Mouse (Mus musculus) gastrocnemius, postnatal 36 days (tissue): Measurements from ENCODE around the gene Wdr18. TPM values are rescaled to one million over a fixed set of nuclear protein-coding genes. Genes with fewer than 3 reads are reported as not detected.
A peak's percentile ranks its signal among the peaks of the same experiment; 100 is the strongest.

Source experiments
- DNase-seq, 2 experiments: peaks; one replicate each; pipeline ENCODE4 v3.0.0; 2022
- intact Hi-C: fragments of 180-260 bp; cut with DNase I; formaldehyde crosslinking; loops from one replicate; pipeline ENCODE4 v1.15.1; 2025
- total RNA-seq, 2 experiments: library from RNA; stranded (reverse); gene quantifications; 2 replicates each; pipeline ENCODE4 v1.2.3; 2021

The Wdr18 gene
- total RNA-seq, 2 experiments from 2014 or later: 17.5 to 23.9 TPM

DNA sequence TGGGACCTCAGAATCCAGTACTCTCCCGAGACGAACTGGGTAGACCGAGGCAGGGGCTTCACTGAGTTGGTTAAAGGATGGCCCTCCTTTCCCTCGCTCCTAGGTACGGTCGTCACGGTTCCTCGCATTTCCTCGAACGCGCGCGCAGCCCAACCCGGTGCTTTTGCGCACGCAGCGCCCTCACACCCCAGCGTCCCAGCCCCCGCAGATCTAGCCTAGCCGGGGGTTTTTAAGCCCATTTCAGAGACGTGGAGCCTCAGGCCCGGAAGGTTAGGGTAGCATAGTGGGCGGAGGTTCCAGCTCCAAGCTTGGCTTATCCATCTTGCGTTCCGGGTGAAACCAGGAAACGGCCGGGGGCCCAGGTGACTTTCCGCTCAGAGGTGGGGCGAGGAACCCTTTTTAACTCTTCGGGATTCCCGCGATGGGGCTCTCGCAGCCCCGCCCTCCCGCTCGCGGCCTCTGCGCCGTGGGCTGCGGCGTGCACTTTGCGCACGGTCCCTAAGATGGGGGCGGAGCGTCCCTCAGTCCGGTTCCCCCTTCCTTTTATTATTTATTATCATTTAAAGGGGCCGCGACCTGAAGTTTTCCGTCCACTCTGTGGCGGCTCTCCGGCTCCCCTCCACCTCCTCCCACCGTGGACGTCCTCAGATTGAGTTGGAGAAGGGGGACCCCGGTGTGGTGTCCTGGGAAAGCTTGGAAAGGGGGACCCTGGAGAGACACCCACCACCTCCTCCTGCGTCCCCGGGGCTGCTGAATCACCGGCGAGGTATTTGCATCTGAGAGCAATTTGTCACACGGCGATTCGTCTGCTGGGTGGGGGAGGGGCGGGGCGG, 33.2 kb upstream of the Wdr18 start, which contains the start of gene Arid3a:
TSS of gene Arid3a (plus strand) at position 553 of the 833 bp plus-strand sequence.
- DNase-seq: peak; percentile 77 to 83
- intact Hi-C loops: loop anchor here (2.0 kb wide), 1 partner anchor 28 kb away; no protein-coding TSS in a partner anchor

DNA sequence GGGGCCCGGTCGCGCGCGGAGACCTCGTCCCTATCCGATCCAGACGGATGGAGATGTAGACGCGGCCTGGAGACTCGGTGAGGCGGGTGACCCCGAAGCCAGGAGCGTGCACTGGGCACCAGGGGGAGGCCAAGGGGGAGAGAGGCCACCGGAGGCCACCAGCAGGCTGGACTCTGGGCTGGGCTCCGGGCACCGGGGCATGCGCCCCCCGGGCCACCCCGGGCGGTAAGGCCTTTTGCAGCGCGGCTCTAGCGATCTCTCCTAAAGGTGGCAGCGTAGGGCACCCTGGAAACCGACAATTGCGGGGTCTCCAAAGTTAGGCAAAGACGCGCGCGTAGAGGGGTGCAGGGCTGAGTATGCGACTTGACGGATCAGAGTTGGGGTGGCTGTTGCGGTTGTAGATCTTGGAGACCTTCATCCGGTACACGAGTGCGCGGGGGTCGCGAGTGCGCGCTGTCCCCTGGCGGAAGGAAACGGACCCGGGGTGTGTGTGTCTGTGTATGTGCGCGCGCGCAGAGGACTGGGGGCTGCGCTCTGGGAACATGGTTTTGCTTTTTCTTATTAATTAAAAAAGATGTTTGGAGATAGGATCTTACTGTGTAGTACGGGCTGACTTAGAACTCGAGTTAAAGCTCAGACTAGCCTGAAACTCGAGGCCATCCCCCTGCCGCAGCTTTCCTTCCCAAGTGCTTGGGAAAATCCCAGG, 32.5 kb upstream of the Wdr18 start:
- DNase-seq: peak in 1 of 2 experiments; percentile 58
- intact Hi-C loops: loop anchor here (2.0 kb wide), 1 partner anchor 27 kb away; no protein-coding TSS in a partner anchor

DNA sequence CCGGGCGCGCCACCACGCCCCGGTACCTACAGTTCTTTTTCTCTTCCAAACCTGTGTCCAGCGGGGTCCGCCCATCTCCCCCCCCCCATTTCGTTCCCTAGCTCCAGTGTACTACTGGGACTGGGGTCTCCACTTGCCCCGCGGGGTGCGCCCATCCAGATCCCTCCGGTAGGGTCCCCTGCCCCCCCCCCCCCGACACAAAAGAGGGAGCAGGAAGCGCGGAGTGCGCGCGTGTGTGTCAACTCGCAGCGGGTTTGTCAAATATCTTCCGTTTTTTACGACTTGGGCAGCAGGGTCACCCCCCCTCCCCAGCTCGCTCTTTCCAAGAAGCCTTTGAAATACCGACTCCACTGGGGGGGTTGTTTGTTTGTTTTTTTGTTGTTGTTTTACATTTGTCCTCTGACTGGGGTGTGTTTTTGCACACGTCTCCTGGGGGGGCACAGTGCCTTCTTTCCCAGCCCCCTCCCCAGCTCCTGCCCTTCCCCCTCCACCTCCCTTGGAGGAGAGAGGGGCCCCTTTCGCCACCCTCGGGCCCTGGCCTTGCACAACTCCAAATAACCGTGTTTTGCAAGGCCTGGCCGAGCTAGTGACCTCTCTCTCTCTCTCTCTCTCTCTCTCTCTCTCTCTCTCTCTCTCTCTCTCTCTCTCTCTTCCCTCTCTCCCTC, 31.8 kb upstream of the Wdr18 start:
- no peak for DNase-seq
- intact Hi-C loops: no loop called here

- intact Hi-C loops: no loop called here
- DNase-seq: no peak
Observed at GRCm38 (mm10) chr10:79928907-79929701, 30.8 kb upstream of the Wdr18 start.

DNA sequence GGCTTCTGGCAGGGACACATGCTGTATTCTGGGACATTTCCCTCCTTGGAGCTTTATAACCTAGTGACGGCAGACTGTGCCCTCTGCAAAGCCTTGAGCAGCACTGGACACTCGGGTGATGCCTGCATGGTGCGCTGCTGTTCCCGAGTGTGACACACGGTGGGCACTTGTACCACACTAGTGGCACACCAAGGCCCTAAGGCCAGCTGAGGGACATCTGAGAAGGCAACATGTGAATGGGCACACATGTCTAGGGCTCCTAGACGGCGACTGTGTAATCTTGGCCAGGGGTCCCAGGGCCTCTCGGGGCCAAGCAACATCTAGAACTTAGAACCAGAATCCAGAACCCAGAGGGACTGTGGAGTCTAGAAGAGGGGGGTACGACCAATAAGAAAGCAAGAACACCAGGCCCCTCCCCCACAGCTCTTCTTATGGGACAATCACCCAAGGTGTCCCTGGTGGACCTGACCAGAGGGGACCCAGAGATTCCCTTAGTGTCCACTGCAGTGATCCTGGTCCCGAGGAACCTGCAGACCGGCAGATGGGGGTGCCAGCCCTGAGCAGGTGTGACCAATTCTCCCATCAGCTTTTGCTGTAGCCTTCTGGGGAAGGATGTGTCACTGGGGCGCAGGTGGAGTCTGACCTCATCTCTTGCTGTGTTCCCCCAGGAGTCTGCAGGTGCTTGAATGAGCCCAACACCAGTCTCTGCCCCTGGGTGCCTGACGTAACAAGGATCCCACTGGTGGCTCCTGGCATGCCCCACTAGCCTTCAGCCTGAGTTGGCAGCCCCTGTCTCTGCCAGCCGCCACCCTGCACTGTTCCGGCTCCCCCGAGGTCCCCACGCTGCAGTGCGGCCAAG, 29.8 kb upstream of the Wdr18 start:
- DNase-seq: no peak
- intact Hi-C loops: no loop called here

GRCm38 (mm10) chr10:79930826-79931186, 29.1 kb upstream of the Wdr18 start:
- no peak for DNase-seq
- intact Hi-C loops: no loop called here

GRCm38 (mm10) chr10:79931797-79932196, 28.2 kb upstream of the Wdr18 start:
- no peak for DNase-seq
- intact Hi-C loops: no loop called here

DNA sequence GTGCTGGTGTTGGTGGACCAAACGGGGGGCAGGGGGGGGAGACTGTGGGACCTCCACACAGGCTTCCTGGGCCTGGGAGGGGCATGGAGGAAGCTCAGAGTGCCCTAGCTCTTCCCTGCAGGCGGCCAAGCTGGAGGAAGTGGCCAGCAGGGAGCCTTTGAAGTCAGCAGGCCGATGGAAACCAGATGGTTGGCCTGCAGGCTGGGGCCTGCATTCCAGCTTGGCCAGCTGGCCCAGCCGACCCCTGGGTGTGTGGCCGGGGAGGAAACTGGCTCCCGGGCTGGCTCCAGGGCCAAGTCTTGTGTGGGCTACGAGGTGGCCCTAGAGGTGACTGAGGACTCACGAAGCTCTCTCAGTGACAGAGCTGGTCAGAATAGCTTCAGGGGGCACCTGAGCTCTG, 27.2 kb upstream of the Wdr18 start:
- peak; percentile 66 to 79 for DNase-seq
- intact Hi-C loops: no loop called here

DNA sequence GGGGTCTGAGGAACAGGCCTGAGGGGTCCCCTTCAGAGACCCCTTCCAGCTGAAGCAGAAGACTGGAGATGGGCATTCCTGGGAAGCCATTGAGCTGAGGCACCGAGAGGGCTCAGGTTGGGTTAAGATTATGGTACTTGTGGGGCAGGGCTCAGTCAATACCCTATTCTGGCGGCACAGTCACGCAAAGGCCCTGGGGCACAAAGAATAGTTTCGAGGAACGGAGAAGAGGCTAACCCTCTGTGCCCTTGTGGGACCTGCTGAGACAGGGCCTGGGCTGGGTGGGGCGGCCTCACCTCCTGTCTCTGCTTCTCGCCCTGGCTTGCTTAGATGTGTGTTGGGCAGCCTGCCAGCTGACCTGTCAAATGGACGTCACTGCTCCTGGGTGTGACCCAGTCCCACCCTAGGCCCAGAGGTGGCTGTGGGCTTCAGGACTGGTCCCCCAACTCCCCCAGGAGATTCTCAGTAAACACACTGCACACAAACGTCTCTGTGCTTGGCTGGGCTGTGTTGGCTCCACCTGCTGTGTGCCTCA, 26.7 kb upstream of the Wdr18 start:
- DNase-seq: no peak

GRCm38 (mm10) chr10:79933861-79934260, 26.1 kb upstream of the Wdr18 start:
- DNase-seq: no peak
- intact Hi-C loops: no loop called here

More for the DNA sequence above, 26.7 kb upstream of the Wdr18 start:
- intact Hi-C loops: no loop called here

DNA sequence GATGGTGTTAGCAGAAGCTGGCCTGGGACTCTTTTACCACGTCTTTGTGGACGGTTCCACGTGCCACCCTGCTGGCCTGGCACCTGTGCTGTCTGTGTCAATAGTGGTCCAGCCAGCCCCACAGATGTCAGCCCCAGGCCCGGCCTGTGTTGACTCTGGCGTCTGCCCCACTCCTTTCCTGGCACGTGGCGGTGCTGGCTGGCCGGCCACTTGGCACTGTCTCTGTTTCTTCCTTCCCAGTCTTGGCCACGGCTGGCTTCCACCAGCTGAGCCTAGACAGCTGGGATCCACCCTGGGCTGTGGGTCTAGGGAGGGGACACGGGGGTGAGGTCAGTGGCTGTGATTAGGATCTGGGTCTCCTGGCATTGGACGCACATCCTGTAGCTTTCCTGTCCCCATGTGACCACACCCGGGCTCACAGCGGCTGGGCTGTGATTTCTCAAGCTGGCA, 25.7 kb upstream of the Wdr18 start:
- intact Hi-C loops: no loop called here
- peak; percentile 89 to 93 for DNase-seq

GRCm38 (mm10) chr10:79934794-79935569, 25.0 kb upstream of the Wdr18 start:
- no peak for DNase-seq
- intact Hi-C loops: no loop called here

DNA sequence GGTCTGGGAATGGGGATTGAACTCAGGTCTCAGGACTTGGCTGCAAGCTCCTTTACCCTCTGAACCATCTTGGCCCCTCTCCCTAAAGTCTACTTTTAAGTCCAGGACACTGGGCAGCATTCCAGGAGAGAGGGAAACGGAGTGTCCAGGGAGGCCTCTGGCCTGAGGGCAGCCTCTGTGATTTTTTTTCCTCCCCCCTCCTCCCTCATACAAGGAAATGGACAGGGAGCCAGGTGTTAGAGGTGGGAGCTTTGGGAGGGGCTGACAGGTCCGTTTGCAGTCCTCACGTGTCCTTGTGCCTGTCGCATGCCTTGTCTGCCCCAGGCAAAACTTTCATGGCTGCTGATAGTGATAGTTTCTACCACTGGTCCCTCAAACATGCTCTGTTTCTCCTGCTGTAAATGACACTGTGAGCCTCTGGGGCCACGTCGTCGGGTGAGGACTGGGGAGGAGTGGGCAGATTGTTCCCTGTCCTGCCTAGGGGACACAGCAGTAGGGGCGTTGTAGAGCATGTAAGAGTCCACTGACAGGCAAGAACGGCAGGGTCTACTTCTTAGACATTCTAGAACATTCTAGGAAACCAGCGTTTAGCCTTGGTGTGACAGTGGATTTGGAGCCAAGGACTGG, 23.6 kb upstream of the Wdr18 start:
- intact Hi-C loops: no loop called here
- no peak for DNase-seq

DNA sequence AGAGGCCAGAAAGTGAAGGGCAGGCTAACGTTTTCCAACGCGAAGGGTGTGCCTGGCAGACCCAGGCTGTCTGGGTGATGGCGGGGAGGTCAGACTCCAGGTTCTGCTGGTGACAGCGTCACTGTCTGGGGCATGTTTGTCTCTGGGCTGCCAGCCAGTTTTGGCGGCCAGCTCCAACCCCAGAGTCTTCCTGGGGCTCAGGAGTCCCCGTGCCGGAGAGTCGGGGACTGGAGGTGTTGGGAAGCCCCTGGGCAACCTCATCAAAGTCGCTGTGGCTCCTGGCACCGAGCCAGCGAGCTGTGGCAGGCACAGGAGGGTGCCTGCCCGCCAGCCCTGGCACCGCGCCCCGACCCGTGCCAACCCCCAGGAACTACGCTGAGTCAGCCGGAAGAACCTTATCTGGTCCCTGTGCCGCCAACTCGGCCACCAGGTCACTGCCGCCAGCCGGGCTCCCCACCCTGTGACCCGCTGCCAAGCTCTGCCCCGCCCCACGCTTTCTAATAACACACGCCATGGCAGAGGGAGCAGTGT, 23.0 kb upstream of the Wdr18 start:
- intact Hi-C loops: no loop called here
- peak; percentile 54 to 56 for DNase-seq

DNA sequence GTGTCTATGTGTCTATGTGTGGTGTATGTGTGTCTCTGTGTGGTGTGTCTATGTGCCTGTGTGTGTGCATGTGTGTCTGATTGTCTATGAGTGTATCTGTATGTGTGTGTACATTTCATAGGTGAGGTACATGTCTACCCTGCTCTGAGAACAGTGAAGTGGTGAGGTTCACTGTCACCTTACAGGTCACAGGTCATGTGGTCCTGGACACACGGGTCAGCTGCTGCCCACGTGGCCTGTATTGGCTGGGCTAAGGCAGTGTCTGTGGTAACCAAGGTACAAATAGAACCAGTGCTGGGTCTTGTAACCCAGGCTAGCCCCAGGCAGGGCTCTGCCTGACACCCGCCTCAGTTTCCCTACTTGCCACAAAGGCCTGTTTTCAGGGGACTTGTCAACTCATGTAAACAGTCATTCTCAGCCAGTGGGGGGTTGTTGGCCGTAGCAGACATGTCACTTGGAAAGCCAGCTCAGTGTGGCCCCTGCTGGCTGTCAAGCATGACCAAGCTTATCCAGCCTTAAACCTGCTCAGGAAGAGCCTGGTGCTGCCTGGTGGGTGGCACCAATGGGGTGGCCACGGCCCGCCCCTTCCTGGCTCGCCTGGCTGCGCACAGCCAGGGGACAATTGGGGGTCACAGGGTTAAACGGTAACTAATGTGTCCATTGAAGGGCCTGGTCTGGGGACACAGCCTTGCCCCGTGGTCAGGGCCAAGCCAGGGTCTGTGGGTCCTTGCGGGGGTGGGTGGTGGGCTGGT, 22.0 kb upstream of the Wdr18 start:
- intact Hi-C loops: no loop called here
- DNase-seq: no peak

GRCm38 (mm10) chr10:79940749-79941148, 19.2 kb upstream of the Wdr18 start:
- intact Hi-C loops: no loop called here
- no peak for DNase-seq

DNA sequence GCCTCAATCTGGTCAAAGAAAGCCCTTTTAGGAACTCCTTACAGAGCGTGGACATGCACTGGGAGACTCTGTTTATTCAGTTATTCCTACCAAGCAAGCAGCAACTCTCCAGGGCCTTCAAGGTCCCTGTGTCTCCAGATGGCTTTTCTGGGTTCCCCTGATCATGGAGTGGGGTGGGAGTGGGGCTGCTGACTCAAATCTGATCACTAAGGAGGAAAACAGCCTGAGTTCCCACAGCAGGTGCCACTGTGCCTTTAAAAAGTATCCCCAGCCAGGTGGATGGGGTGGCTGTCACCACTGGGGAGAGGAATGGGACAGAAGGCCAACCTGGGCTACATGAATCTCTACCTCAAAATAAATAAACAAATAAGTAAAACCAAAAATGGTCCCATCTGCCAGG, 17.0 kb upstream of the Wdr18 start:
- intact Hi-C loops: no loop called here
- DNase-seq: no peak
